20 mouse cellular contexts compared by ENCODE assay signal in the genomic region with DNA sequence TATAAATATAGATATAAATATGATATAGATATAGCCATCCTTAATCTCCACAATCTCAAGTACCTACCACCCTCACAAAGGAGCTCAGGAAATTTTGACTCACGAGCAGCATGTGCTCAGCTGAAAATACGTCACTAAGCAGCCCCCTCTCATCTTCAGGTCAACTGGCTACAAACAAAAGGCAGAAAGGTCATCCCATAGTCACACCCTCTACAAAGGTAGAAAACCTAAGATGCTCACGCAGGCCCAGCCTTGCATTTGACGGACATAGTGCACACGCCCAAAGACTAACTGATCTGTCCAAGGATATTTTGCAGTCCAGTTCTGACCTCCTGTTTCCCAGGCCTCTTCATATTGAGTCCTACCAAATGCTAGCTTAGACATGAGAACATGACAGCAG.
DNase-seq lines count a peak whose midpoint lies in the region; TF ChIP-seq lines count a peak whose summit lies in the region.
"Had no signal": no experiment of that assay in that cellular context is flagged by ENCODE, and none has a peak within 500 bp of the region (broad histone marks: within the 10 kb centered on the region; RNA-seq: fewer than 3 reads in every experiment).

No protein-coding gene starts in this region.

- H3K27me3 ChIP-seq in E14TG2a.4 (ENCODE audit: insufficient read depth, low read length) = no peaks in the 10 kb centered on the region
- no peaks in the 10 kb centered on the region for H3K27me3 ChIP-seq in cerebellum, adult 2 months (ENCODE audit: control insufficient read depth, insufficient read depth, low read length)
- H3K27me3 ChIP-seq: embryonic facial prominence, embryonic 12.5 days; forebrain, embryonic 15.5 days; heart, embryonic 15.5 days; hindbrain, embryonic 13.5 days; intestine, embryonic 15.5 days; Patski had no signal

- no peak for TF ChIP-seq CTCF in E14TG2a.4 (conservative IDR thresholded peaks at IDR 0.05; ENCODE audit: low read length)
- TF ChIP-seq CTCF in embryonic fibroblast, embryonic 13.5 days (IDR thresholded peaks at IDR 0.05; ENCODE audit: borderline replicate concordance, insufficient read depth, low read length) = no peak
- TF ChIP-seq CTCF in cerebellum, adult 2 months (IDR thresholded peaks at IDR 0.05; ENCODE audit: borderline replicate concordance, insufficient read depth, low read depth, low read length) = no peak

- peak overlapping the region; percentile 92 for H3K27ac ChIP-seq in embryonic fibroblast, embryonic 13.5 days (ENCODE audit: insufficient read depth, low read length)
- H3K27ac ChIP-seq in cerebellum, adult 2 months (ENCODE audit: insufficient read depth, low read length) = no peak overlapping the region
- H3K27ac ChIP-seq: embryonic facial prominence, embryonic 12.5 days; forebrain, embryonic 15.5 days; heart, embryonic 10.5 days; hindbrain, embryonic 13.5 days; hindbrain, postnatal 0 days; intestine, embryonic 15.5 days had no signal

- no peaks in the 10 kb centered on the region for H3K9me3 ChIP-seq in E14TG2a.4 (ENCODE audit: low read length)
- H3K9me3 ChIP-seq: embryonic facial prominence, embryonic 12.5 days; forebrain, embryonic 15.5 days; heart, embryonic 10.5 days; heart, embryonic 15.5 days; hindbrain, embryonic 13.5 days; intestine, embryonic 15.5 days had no signal

- peaks cover 67% of the 10 kb centered on the region for H3K4me1 ChIP-seq in E14TG2a.4 (replicated peaks; ENCODE audit: low read depth, low read length)
- peaks cover 13% of the 10 kb centered on the region for H3K4me1 ChIP-seq in embryonic fibroblast, embryonic 13.5 days (ENCODE audit: control insufficient read depth, insufficient read depth, low read length)
- peaks cover 9% of the 10 kb centered on the region for H3K4me1 ChIP-seq in cerebellum, adult 2 months (ENCODE audit: control insufficient read depth, insufficient read depth, low read length)
- H3K4me1 ChIP-seq: forebrain, embryonic 15.5 days; hindbrain, embryonic 13.5 days; intestine, embryonic 15.5 days had no signal

- no peak for TF ChIP-seq POLR2A in embryonic fibroblast, embryonic 13.5 days (IDR thresholded peaks at IDR 0.05; ENCODE audit: low read depth, low read length)
- TF ChIP-seq POLR2A in cerebellum, adult 2 months (IDR thresholded peaks at IDR 0.05; ENCODE audit: borderline replicate concordance, insufficient read depth, low read length) = no peak

- peak overlapping the region; percentile 14; the same call in 1 of the 2 replicates for H3K4me3 ChIP-seq in E14TG2a.4 (replicated peaks; ENCODE audit: low read length)
- no peak overlapping the region for H3K4me3 ChIP-seq in embryonic fibroblast, embryonic 13.5 days (ENCODE audit: insufficient read depth, low read length)
- no peak overlapping the region for H3K4me3 ChIP-seq in cerebellum, adult 2 months (replicated peaks; ENCODE audit: insufficient read depth, low read depth, low read length)
- H3K4me3 ChIP-seq: embryonic facial prominence, embryonic 12.5 days; forebrain, embryonic 15.5 days; heart, embryonic 10.5 days; heart, embryonic 15.5 days; hindbrain, embryonic 13.5 days; intestine, embryonic 15.5 days had no signal

- peak; percentile 2 for DNase-seq in kidney, postnatal 10 days
- no peak for DNase-seq in kidney, postnatal 14 days
- DNase-seq in ES-CJ7 (ENCODE audit: low read depth, low spot score) = peak; percentile 54
- DNase-seq in cerebellum, adult 2 months = no peak
- DNase-seq: cerebellum, adult 8-10 months; cerebellum, postnatal 14 days; embryo, embryonic 11 days; gastrocnemius, postnatal 36 days; heart, adult 11 months; heart, postnatal 14 days had no signal

- 95% methylated on average over 5 of the region's 5 CpGs for WGBS in cerebellum, adult 2 months

- H3K36me3 ChIP-seq in E14TG2a.4 (ENCODE audit: insufficient read depth, low read length) = peaks cover 15% of the 10 kb centered on the region; the same call in 1 of the 2 replicates
- H3K36me3 ChIP-seq: embryonic facial prominence, embryonic 12.5 days; forebrain, embryonic 15.5 days; heart, embryonic 10.5 days; heart, embryonic 15.5 days; hindbrain, embryonic 13.5 days; intestine, embryonic 15.5 days had no signal

Comparison
In these comparisons a context has a peak if more than half of its experiments do, and no peak if none do; other contexts are left out.
1. DNase-seq: peak in kidney, postnatal 10 days (single experiment) and ES-CJ7 (single experiment); none in kidney, postnatal 14 days (single experiment) and cerebellum, adult 2 months (0 of 2).